Mouse (Mus musculus) embryonic facial prominence, embryonic 12.5 days (tissue): Measurements from ENCODE around the gene Txn2. TPM values are rescaled to one million over a fixed set of nuclear protein-coding genes. Genes with fewer than 3 reads are reported as not detected.
A peak's percentile ranks its signal among the peaks of the same experiment; 100 is the strongest.

Experiments
- ATAC-seq: fragments of 200-750 bp; cut with Nextera tagmentation; 2 replicates; pipeline ENCODE4 v1.8.0; 2017; ENCODE audit not compliant: insufficient number of reproducible peaks, insufficient read depth, low FRiP score, low TSS enrichment
- H3K27ac ChIP-seq: fragments of 300-500 bp; sonication (generic); 2 replicates; pipeline ENCODE4 v1.5.1; 2016; ENCODE audit warnings: mild to moderate bottlenecking
- H3K27me3 ChIP-seq: fragments of 300-500 bp; sonication (generic); 2 replicates; pipeline ENCODE4 v1.6.1; 2016; ENCODE audit warnings: mild to moderate bottlenecking, moderate library complexity
- H3K36me3 ChIP-seq: fragments of 300-500 bp; sonication (generic); 2 replicates; pipeline ENCODE4 v1.6.1; 2016; ENCODE audit warnings: mild to moderate bottlenecking
- H3K4me1 ChIP-seq: fragments of 300-500 bp; sonication (generic); 2 replicates; pipeline ENCODE4 v1.6.1; 2016
- H3K4me2 ChIP-seq: fragments of 300-500 bp; sonication (generic); replicated peaks from 2 replicates; pipeline ENCODE4 v1.6.1; 2016; ENCODE audit warnings: mild to moderate bottlenecking, moderate library complexity
- H3K4me3 ChIP-seq: fragments of 300-500 bp; sonication (generic); 2 replicates; pipeline ENCODE4 v1.5.1; 2016; ENCODE audit warnings: mild to moderate bottlenecking
- H3K9ac ChIP-seq: fragments of 300-500 bp; sonication (generic); 2 replicates; pipeline ENCODE4 v1.6.1; 2016; ENCODE audit warnings: mild to moderate bottlenecking, moderate library complexity
- H3K9me3 ChIP-seq: fragments of 300-500 bp; sonication (generic); 2 replicates; pipeline ENCODE4 v1.6.1; 2016; ENCODE audit warnings: mild to moderate bottlenecking, moderate library complexity
- WGBS: fragments of 180-500 bp; shearing (Covaris S2); methylation state at CpG from one replicate; pipeline ENCODE4 v1.1.7; 2016; 5-methylcytosine and 5-hydroxymethylcytosine counted together
- polyA plus RNA-seq: library from polyadenylated mRNA; unstranded; fragments of >200 nt; fragmentation: Nextera tagmentation; extraction: Ambion mirVana; gene quantifications from 2 replicates; pipeline ENCODE4 v1.2.1, GENCODE M21; 2016

The Txn2 gene
- polyA plus RNA-seq, 1 experiment from 2014 or later = 220 TPM

GRCm38 (mm10) chr15:77955440-77956403 lies 26.9 kb upstream of the Txn2 start:
- peak overlapping the region; percentile 55 for H3K4me3 ChIP-seq
- H3K4me1 ChIP-seq = peaks cover 19% of the 10 kb centered on the region
- peak overlapping the region; percentile 51 for H3K9ac ChIP-seq
- peaks cover 34% of the 10 kb centered on the region for H3K36me3 ChIP-seq
- WGBS = 8% methylated on average over 52 of the region's 52 CpGs
- peak overlapping the region; percentile 81 for H3K4me2 ChIP-seq
- peaks cover 13% of the 10 kb centered on the region for H3K27me3 ChIP-seq
- H3K27ac ChIP-seq = no peak overlapping the region
- ATAC-seq = peak; percentile 42; the same call in 1 of the 2 replicates
- H3K9me3 ChIP-seq = no peaks in the 10 kb centered on the region

DNA sequence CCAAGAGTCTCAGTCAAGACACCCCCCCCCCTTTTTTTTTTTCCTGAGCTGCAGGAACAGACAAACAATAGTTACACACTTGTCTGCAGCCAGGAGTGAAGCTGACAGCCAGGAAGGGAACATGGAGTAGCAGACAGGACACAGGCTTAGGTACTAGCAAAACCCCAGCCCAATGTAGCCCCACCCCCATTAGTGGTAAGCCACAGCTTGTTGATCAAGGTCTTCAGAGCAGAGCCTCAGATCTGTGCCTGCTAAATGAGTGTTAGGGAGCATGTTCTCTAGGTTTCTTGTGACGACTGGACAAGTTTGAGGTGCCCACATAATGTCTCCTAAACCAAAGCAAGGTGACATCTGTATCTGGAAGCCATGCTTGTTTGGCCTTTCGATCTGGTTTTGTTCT lies 25.6 kb upstream of the Txn2 start:
- Histone ChIP-seq H3K36me3 (peaks cover 20% of the 10 kb centered on the region), H3K9ac (no peak overlapping the region), H3K4me2 (no peak overlapping the region), H3K4me1 (peaks cover 19% of the 10 kb centered on the region), H3K9me3 (no peaks in the 10 kb centered on the region), H3K27me3 (peaks cover 13% of the 10 kb centered on the region), H3K27ac (no peak overlapping the region), H3K4me3 (no peak overlapping the region)
- 94% methylated on average over 2 of the region's 2 CpGs for WGBS
- no peak for ATAC-seq

GRCm38 (mm10) chr15:77952921-77953320 lies 24.1 kb upstream of the Txn2 start:
- H3K9me3 ChIP-seq = no peaks in the 10 kb centered on the region
- H3K4me3 ChIP-seq = no peak overlapping the region
- 89% methylated on average over 3 of the region's 3 CpGs for WGBS
- 0 out of 2 replicates have a peak, but pooled peaks cover 10% of the 10 kb centered on the region for H3K36me3 ChIP-seq
- no peak overlapping the region for H3K4me2 ChIP-seq
- peaks cover 19% of the 10 kb centered on the region for H3K4me1 ChIP-seq
- H3K27me3 ChIP-seq = peaks cover 13% of the 10 kb centered on the region
- ATAC-seq = no peak
- no peak overlapping the region for H3K27ac ChIP-seq
- no peak overlapping the region for H3K9ac ChIP-seq

DNA sequence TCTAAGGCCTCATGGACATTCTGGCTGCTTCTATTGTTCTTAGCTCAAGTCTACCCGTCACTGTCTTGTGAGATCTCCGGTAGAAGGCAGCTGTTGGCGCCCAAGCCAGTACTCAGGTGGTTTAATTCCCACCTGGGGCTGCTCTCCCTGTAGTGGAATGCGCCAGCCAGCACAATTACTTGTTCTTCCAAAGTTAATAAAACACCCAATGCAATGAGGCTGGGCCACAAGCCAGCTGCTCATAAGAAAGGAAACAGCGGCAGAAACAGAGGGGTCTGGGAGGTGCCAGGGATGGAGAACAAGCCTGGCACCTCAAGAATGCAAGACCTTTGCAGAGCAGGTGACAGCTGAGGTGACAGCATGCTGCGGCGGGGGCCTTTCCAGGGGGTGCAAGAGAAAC lies 20.3 kb upstream of the Txn2 start:
- Histone ChIP-seq H3K4me1 (no peaks in the 10 kb centered on the region), H3K27me3 (no peaks in the 10 kb centered on the region), H3K9ac (no peak overlapping the region), H3K27ac (no peak overlapping the region), H3K4me3 (no peak overlapping the region), H3K9me3 (no peaks in the 10 kb centered on the region), H3K36me3 (0 out of 2 replicates have a peak, but pooled peaks cover 22% of the 10 kb centered on the region), H3K4me2 (no peak overlapping the region)
- no peak for ATAC-seq
- 86% methylated on average over 7 of the region's 7 CpGs for WGBS

GRCm38 (mm10) chr15:77945711-77946110 lies 16.9 kb upstream of the Txn2 start:
- no peak overlapping the region for H3K9ac ChIP-seq
- ATAC-seq = no peak
- 85% methylated on average over 4 of the region's 4 CpGs for WGBS

GRCm38 (mm10) chr15:77941563-77941962 lies 12.8 kb upstream of the Txn2 start:
- Histone ChIP-seq H3K27ac (no peak overlapping the region), H3K27me3 (no peaks in the 10 kb centered on the region), H3K4me2 (no peak overlapping the region), H3K36me3 (peaks cover 18% of the 10 kb centered on the region), H3K9me3 (no peaks in the 10 kb centered on the region), H3K9ac (no peak overlapping the region), H3K4me1 (no peaks in the 10 kb centered on the region), H3K4me3 (no peak overlapping the region)
- no peak for ATAC-seq
- 85% methylated on average over 3 of the region's 3 CpGs for WGBS

More at GRCm38 (mm10) chr15:77945711-77946110, 16.9 kb upstream of the Txn2 start:
- no peaks in the 10 kb centered on the region for H3K4me1 ChIP-seq
- no peaks in the 10 kb centered on the region for H3K27me3 ChIP-seq
- no peaks in the 10 kb centered on the region for H3K9me3 ChIP-seq
- H3K4me3 ChIP-seq = no peak overlapping the region
- peaks cover 26% of the 10 kb centered on the region for H3K36me3 ChIP-seq
- no peak overlapping the region for H3K27ac ChIP-seq
- no peak overlapping the region for H3K4me2 ChIP-seq

DNA sequence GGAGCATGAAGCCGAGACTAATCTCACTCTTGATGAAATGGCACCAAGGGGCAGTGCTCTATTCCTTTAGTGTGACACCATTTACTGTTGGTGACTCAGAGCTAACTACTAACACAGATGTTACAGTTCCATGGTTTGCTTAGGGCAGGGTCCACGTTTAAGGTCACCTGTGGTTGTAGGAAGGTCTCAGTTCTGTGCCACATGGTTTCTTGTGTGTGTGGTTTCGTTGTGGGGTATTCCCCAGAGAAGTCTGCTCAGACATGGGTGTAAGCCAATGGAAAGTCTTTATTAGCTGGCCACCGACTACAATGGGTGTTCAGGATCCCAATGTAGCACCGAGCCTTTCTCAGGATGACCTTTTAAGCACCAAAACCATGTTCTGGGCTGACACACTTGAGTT lies 9.7 kb upstream of the Txn2 start:
- Histone ChIP-seq H3K9me3 (no peaks in the 10 kb centered on the region), H3K27ac (no peak overlapping the region), H3K27me3 (no peaks in the 10 kb centered on the region), H3K4me3 (no peak overlapping the region), H3K4me1 (peaks cover 4% of the 10 kb centered on the region; the same call in 1 of the 2 replicates), H3K9ac (no peak overlapping the region), H3K36me3 (peaks cover 14% of the 10 kb centered on the region), H3K4me2 (no peak overlapping the region)
- WGBS = 78% methylated on average over 5 of the region's 5 CpGs
- no peak for ATAC-seq

- WGBS = 78% methylated on average over 14 of the region's 14 CpGs
- H3K9ac ChIP-seq = 0 out of 2 replicates have a peak overlapping the region, but pooled peaks have one; percentile 13
- ATAC-seq = no peak
Measured at GRCm38 (mm10) chr15:77935673-77936375, 7.0 kb upstream of the Txn2 start.

DNA sequence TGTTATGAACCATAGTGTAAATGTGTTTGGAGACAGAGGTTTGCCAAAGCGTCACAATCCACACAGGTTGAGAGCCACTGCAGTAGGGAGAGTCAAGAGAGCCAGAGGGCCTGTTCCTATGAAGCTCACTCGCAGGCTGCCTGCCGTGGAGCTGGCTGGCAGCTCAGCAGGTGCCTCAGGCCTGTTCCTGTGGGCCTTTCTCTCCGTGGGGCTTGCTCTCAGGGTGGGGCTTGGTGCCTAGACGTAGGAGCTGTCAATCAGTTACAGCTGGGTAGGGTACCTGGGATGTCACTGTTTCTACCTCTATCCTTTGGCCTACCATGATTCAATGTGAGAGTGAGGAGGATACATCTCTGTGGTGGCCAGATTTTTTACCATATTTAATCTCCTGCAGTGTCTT lies 6.2 kb upstream of the Txn2 start:
- Histone ChIP-seq H3K4me2 (no peak overlapping the region), H3K4me1 (peaks cover 5% of the 10 kb centered on the region), H3K36me3 (no peaks in the 10 kb centered on the region), H3K27me3 (no peaks in the 10 kb centered on the region), H3K9ac (no peak overlapping the region), H3K9me3 (no peaks in the 10 kb centered on the region), H3K27ac (no peak overlapping the region), H3K4me3 (no peak overlapping the region)
- ATAC-seq = no peak
- WGBS = 61% methylated on average over 5 of the region's 5 CpGs

More at GRCm38 (mm10) chr15:77935673-77936375, 7.0 kb upstream of the Txn2 start:
- no peak overlapping the region for H3K4me2 ChIP-seq
- peaks cover 4% of the 10 kb centered on the region; the same call in 1 of the 2 replicates for H3K4me1 ChIP-seq
- H3K9me3 ChIP-seq = no peaks in the 10 kb centered on the region
- no peak overlapping the region for H3K4me3 ChIP-seq
- no peak overlapping the region for H3K27ac ChIP-seq
- no peaks in the 10 kb centered on the region for H3K36me3 ChIP-seq
- no peaks in the 10 kb centered on the region for H3K27me3 ChIP-seq

- Histone ChIP-seq H3K9me3 (no peaks in the 10 kb centered on the region), H3K27me3 (no peaks in the 10 kb centered on the region), H3K9ac (no peak overlapping the region), H3K27ac (no peak overlapping the region), H3K4me2 (no peak overlapping the region), H3K36me3 (no peaks in the 10 kb centered on the region), H3K4me3 (no peak overlapping the region), H3K4me1 (peaks cover 11% of the 10 kb centered on the region)
- WGBS = 75% methylated on average over 11 of the region's 11 CpGs
- no peak for ATAC-seq
Measured at GRCm38 (mm10) chr15:77934326-77934725, 5.5 kb upstream of the Txn2 start.

GRCm38 (mm10) chr15:77933770-77934169 lies 5.0 kb upstream of the Txn2 start:
- peaks cover 12% of the 10 kb centered on the region for H3K4me1 ChIP-seq
- H3K9ac ChIP-seq = peak overlapping the region; percentile 34
- H3K9me3 ChIP-seq = no peaks in the 10 kb centered on the region
- ATAC-seq = no peak
- no peak overlapping the region for H3K4me3 ChIP-seq
- no peaks in the 10 kb centered on the region for H3K36me3 ChIP-seq
- H3K4me2 ChIP-seq = peak overlapping the region; percentile 36
- 2% methylated on average over 14 of the region's 14 CpGs for WGBS
- no peaks in the 10 kb centered on the region for H3K27me3 ChIP-seq
- H3K27ac ChIP-seq = no peak overlapping the region
